Mouse (Mus musculus): Measurements from ENCODE around the gene Nek2.

The Nek2 gene

DNA sequence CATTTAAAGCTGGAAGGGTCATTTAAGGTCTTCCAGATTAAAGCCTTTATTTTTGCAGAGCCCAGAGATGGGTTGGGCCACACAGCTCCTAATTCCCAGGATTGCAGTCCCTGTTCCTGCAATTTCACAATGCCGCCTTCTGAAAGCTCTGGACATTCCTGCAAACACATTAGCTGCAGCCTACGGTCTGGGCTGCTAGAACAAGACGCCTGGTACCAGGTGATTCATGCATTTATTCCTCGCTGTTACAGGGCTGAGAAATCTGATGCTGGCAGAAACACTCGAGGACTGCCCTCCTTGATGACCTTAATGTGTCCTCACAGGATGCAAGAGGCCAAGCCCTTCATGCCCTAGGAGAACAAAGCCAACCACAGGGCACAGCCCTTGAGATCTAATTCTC, 6.3 kb upstream of the Nek2 start:
- no peak for DNase-seq (ENCODE audit: low spot score in 2 of 2)

DNA sequence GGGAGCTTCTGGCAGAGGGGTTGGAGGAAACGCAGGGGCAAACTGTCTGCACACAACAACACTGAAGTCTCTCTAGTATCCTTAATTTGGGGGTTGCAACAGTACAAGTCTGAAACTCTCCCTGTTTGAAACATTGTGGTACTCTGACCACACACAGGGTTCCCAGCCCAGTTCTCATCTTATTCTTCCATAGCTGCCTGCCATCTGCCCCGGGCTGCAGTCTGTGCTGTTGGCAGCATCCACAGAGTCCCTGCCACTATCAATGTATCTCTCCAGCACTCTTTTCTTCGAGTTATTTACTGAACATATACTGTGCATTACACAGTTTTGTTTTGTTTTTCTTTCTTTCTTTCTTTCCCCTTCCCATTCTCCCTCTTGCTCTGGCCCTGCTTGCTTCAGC, 4.6 kb upstream of the Nek2 start:
- no peak for DNase-seq (ENCODE audit: low spot score in 2 of 2)

DNA sequence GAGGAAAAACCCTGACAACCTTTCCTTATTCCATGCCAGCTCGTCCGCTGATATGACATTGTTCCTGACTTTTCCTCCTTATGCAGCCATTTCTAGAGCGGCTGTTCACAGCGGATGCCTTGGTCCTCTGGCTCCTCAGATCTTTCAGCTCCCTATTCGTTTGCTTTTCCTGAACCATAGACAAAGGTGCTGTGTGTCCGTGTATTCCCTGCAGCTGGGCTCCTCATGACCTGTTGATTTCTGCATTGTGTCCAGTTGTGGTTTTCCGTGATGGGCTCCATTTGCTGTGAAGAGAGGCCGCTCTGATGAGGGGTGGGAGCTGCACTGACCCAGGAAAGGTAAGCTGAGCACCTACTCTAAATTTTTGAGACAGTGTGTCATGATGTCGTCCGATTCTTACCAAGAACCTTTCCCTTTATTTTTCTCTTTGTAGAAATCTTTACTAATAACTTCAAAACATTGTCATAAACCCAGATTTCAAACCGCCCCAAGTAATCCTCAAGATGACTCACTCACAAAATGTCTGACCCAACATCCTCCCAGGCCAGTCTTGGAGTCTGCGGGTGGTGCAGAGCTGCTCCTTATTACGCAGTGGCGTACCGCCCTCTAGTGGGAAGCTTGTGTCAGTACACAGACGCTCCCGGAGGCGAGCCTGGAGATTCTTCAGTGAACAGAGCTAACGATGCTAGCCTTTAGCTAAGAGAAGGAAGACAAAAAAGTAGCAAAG, 3.7 kb upstream of the Nek2 start:
- DNase-seq (ENCODE audit: low spot score in 2 of 2), result peak; percentile 90 to 92

DNA sequence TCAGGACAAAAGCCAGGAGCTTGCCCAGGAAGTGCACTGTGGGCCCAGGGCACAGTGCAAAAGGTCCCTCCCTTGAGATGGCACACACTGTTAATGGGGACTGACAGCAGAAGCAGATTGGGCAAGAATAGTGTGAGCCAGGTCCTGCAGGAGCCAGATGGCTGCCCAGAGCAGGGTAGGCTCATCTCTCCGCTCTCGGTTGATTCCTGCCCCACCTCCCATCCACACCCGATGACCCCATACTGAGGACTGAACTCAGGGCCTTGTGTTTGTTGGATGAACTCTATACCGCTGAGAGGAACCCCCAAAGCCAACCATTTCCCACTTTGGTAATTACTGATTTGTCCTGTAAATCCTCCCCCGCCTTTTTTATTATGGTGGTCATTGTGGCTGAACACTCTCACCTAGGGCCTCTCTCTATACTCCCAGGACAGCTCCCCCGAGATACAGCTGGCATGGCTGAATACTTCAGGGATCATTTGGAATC, 3.1 kb upstream of the Nek2 start:
- no peak for DNase-seq (ENCODE audit: low spot score in 2 of 2)

DNA sequence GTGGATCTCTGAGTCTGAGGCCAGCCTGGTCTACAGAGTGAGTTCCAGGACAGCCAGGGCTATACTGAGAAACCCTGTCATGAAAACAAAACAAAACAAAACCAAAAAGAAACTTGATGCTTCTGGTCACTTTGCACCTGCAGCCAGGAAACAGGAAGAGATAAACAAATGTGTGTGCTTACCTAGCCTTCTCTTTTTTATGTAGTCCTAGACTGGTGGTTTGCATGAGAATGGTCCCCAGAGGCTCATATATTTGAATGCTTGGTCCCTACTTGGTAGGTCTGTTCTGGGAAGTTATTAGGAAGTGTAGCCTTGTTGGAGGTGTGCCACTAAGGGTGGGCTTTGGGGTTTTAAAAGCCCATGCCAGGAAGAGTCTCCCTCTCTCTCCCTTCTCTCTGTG, 2.2 kb upstream of the Nek2 start:
- no peak for DNase-seq (ENCODE audit: low spot score in 2 of 2)

DNA sequence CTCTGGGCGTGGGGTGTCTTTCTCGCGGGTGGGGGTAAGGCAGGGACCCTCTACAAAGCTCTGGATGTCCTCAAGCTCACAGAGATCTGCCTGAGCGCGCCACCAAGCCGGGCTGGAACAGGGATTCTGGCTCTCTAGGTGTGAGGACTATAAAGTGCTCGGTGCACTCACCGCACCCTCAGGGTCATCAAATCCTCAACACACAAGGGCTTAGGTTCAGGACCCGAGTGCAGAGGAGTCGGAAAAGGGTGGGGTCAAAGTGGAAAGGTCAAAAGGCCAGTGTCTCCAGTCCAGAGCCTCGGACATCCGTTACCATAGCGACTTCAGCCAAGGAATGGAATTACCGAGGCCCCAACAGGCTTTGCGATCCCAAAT, 306 bp upstream of the Nek2 start:
- no peak for DNase-seq (ENCODE audit: low spot score in 2 of 2)

DNA sequence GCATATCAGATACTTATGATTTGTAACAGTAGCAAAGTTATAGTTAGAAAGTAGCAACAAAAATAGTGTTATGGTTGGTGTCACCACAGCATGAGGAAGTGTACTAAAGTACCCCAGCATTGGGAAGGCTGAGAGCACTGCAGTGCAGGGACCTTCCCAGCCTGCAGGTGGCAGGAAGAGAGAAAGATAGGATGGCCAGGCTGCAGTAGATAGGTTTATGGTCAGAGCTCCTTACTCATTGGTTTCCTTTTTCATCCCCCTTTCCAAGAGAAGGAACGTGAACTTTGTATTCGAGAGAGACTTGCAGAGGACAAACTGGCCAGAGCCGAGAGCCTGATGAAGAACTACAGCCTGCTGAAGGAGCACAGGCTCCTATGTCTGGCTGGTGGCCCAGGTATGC, 7.9 kb downstream of the Nek2 start:
- no peak for DNase-seq (ENCODE audit: low spot score in 2 of 2)

DNA sequence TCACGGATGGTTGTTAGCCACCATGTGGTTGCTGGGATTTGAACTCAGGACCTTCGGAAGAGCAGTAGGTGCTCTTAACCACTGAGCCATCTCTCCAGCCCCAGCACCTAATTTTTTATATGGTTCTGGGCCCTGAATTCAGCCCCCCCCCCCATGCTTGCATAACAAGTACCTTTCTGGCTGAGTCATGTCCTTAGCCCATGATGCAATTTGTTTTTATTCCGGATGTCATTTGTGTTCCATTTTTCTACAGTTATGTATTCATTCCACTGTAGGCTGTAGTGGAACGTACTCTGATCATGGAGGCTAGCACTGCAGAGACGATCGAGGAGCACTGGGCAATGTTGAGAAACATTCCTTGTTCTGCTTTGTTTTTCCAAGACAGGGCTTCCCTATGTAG, 12.2 kb downstream of the Nek2 start:
- no peak for DNase-seq (ENCODE audit: low spot score in 2 of 2)

DNA sequence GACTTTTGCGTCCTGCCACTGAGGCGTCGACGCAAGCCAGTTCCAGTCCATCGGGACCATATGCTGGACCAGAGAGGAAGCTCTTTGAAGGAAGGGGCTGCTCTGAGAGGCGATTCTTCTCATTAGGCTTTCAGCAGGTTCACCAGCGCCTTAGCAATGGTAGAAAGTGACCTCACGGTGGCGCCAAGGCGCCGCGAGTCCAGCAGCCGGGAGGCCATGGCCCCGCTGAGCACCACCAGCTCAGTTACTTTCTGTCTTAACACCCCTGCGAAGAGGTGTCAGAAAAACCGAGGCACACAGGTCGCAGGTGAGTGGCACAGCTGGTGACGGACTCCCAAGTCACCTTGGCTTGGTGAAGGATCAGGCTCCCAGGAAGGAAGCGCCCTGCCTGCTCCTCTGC, 13.6 kb downstream of the Nek2 start:
- DNase-seq (ENCODE audit: low spot score in 2 of 2), result peak; percentile 76 to 84

DNA sequence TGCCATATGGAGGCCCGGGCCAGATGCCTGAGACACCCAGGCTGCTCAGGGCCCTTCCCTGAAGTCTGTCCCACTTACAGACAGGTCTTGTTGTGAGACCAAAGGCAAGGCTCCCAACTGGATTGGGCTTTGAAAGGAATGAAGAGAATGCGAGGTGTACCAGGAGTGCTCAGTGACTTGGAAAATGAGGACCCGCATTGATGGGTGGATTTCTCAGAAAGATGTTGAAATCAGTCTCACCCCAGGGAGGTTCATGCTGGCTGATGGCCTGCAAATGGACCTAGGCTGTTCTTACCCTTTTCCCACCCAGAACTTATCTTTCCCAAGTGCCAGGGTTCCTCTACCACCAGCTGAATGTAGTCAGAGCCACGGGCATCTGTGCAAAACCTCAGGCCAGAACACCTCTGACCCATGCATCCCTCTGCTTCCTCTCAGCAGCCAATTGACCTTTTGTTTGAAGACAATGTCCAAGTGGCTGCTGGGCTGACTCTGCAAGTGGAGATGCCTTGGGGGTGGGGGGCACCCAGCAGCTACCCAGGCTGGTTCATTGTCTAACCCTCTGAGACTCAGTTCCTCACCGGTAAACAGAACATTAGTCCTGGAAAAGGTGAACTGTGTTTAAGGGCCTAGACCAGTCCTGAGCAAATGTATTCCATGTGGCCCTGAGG, 15.2 kb downstream of the Nek2 start:
- DNase-seq (ENCODE audit: low spot score in 2 of 2), result no peak

DNA sequence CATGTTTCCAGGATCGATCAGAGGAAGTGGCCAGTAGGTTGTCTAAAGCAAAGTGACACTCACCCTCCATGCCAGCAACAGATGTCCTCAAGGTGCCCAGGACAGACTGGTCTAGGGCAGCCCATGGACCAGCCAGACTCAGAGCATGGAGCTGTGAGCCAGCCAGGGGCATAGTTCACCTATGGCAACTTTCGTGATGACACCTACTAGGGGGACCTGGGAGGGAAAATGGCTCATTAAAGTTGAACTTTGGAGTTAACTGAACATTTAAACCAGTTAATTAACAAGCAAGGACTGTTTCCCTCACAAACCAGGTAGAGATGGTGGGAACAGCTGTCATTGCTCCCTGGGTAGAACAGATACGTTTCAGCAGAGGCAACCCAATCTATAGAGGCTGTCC, 16.4 kb downstream of the Nek2 start:
- no peak for DNase-seq (ENCODE audit: low spot score in 2 of 2)

DNA sequence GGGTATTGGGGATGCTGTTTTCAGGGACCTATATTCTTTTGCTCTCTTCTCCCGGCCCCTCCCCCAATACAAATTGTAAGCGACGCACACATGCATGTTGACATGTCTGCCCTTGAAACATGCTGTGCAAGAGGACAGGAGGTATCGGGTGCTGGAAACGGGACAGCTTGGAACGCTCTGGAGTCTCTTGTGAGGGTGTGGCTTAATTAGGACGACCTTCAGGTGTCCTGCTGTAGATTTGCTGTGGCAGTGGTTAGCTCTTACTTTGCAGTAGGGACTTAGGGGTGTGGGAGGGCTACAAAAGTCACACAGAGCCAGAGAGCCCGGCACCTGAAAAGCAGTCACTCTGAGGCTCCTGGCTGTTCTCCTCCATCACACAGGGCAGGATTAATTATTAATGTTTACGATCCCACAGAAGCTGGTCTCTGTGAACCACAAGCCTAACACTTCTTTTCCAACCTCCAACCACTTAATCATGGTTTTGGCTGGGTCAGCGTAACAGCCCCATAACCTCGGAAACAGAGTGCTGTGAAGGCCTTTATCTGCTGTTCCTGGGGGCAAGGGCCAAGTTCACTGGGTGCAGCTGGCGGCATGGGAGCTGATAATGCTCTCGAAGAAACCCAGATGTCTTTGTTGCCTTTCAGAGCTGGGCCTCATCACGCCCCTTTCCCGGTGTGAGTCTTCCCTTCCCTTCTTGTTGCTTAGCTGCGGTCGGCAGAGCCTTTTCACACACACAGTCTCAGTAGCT, 17.9 kb downstream of the Nek2 start:
- DNase-seq (ENCODE audit: low spot score in 2 of 2), result peak in 1 of 2 experiments; percentile 40

DNA sequence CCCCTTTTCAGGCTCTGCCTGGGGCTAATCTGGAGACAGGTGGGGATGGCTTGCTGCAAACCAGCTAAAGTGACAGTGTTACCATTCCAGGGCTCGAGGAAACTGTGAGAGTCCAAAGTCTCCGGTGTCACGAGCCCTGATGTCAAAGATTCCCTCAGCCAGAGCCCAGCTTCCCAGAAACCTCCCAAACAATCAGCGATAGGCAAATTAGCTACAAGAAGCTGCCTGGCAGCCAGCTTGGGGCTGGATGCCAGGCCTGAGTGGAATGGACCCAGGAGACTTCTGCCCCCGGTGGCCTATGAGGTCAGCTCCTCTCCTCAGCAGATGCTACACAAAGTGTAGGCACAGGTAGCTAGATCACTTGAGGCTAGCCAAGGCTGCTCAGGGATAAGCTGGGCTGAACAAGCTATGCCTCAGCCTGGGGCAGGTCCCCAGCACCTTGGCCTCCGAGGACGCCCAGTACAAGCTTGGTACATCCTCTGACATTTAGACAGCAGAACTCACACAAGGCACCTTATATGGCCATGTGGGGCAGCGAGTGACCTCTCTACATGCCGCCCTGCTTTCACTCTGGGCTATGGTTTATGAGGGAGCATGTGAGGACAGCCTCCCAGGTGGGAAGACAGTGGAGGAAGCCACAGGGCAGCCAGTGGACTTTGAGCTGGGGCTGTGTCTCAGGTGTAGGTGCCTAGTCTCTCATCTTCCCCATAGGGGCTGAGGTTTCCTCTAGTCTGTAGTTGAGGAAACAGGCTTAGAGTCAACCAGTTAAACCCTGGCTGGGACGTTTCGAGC, 19.7 kb downstream of the Nek2 start:
- no peak for DNase-seq (ENCODE audit: low spot score in 2 of 2)

DNA sequence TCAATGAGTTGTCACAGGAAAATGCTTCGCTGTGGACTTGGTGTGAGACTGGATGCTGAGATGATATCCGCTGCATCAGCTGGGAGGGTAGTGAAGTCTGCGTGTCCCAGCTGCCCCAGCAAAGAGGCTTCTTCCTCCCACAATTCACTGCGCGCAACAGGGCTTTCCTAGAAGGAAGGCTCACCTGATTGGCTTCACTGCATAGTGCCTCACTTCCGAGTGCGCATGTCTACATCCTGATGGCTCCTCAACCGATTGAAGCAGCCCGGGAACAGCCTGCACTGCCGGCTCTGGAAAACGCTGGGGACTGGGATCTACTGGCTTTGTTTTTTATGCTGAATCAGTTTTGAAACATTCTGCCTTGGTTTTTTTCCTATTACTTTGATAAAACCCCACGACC, 21.0 kb downstream of the Nek2 start:
- no peak for DNase-seq (ENCODE audit: low spot score in 2 of 2)

DNA sequence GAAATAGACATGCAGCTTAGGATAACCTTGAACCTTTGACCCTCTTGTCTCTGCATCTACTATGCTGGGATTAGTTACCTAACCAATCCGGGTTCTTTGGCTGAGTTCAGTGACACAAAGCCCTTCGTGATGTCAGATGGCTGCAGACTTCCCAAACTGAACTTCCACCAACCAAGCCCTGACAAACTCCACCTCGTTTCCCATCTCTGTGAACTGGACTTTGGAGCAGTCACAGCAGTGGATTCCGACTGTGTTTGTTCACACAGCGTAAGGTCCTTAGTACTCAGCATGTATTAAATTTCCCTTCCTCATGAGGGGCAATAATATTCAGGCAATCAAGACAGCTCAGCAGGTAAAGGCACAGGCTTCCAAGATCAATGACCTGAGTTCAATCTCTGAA, 25.4 kb downstream of the Nek2 start:
- DNase-seq (ENCODE audit: low spot score in 2 of 2), result no peak

DNA sequence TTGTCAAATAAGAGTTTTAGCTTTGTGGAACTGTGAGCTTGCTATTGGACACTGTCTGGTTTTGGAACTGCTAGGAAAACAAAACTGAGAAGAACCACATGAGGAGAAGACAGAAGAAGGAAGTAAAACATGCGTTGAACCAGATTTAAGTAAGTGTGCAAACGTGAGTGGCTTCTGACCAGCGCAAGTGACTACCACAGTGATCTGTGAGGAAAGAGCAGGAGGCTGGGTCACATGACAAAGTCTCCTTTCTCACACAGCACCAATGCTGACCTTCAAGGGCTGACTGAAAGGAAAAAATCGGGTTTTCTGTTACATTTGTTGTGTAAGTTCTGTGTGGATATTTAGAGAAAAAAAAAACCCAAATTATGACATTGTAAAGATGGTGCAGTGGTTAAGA, 28.3 kb downstream of the Nek2 start:
- DNase-seq (ENCODE audit: low spot score in 2 of 2), result no peak

DNA sequence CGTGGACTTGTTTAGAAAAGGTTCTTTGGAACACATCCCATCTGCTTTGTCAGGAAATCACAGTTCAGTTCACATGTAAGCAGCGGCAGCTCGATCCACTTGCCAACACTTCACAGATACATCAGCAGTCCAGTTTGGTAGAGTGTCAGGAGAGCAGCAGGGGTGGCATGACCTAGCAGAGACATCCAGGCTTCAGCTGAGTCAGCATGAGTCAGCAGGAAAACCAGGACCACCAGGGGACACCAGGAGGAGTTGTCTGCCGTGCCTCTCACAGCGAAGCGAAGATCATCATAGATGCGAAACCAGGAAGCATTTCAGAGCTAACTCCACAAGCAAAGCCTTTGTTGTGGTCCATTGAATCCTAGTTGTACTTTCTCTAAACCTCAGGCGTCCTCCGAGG, 32.2 kb downstream of the Nek2 start:
- no peak for DNase-seq (ENCODE audit: low spot score in 2 of 2)

DNA sequence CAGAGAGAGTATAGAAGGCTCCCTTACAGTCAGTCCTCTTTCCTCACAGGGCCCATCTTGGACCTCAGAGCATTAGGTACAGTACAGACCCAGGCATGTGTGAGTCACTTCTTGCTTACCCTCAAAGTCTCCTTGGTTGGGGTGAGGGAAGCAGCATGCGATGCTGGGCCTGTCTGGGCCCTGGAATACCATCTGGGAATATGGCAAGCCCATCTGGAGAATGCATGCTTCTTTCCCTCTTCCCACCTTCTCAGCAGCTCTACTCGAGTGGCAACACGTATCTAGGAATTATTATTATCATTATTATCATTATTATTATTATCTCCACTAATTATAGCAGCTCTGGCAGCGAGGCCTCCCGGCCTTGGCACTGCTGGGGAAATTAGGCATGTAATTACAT, 33.5 kb downstream of the Nek2 start:
- no peak for DNase-seq (ENCODE audit: low spot score in 2 of 2)

DNA sequence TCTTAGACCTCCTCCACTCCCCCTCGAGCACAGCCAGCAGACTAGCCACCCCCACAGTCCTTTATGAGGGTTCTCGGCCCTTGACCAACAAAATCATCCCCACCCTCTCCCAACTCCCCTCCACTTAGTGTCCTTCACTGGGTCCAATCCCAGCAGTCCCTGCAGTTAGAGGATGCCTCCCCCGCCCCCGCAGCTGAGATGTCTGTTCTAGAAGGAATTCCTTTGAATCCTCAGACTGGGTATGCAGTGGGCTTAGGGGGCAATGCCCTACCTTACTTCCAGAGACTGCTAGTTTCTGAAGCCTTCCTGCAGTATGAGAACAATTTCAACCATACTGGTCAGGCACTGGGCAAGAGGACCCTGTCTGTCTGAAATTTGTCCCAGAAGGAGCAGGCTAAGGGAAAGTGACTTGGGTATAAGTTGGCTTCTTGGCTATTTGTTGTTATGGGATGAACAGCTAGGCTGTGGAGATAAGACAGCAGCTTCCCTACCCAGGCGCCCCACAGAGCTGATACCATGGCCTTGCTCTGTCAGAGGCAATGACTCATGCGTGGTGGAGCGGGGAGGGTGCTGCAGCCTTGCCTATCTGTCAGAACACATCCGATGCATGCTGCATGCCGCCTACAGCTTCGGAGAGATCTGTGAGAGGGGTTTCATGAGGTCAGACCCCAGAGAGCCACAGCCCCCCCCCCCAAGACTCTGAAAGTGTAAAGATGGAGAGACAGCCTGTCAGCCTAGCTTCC, 34.1 kb downstream of the Nek2 start:
- no peak for DNase-seq (ENCODE audit: low spot score in 2 of 2)

DNA sequence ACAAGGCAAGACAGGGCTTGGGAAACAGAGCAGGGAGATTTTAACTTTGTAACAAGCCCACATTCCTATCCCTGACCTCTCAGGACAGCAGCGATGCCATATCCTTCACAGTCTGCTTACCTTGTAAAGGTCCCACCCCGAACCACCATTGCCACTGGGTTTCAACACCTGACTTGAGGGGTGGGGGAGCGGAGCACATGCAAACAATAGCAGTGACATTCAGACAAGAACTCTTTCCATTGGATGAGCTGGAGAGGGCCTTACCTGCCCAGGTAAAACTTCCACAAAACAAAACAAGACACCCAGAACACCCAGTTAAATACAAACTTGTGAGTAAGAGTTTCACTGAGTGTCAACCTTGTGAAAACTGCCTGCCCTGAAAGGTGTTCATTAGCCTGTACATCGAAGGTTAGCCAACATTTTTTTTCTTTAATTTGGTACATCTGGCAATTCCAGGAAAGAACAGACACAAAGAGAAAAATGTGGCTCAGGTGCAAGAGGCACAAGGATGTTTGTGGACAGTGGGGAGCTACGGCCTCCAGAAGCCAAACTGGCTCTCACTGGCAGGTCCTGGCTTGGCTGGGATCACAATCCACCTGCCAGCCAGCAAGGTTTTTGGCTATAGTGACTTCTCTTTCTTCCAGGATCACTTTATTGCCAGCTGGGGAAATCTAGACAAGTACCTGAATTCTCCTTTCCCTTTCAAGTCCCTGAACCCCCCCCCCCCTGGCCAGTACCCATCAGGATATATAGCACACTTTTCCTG, 35.8 kb downstream of the Nek2 start:
- no peak for DNase-seq (ENCODE audit: low spot score in 2 of 2)

DNA sequence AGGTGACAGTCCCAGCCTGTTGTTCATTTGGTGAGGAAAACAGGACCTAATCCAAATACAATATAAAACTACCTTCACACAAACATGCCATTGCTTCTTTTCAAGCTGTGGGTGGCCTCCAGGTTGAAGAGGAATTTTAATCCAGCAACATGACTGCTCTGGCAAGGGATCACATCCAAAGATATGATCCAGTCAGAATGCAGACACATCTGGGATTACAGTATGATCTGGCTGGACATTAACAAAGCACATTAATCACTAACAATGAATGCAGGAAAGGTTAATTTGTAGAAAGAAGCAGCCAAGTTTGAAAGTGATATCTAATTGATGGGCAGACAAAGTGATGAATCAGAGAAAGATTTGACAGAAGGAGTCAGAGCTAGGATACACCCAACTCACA, 36.9 kb downstream of the Nek2 start:
- DNase-seq (ENCODE audit: low spot score in 2 of 2), result no peak

All from right cerebral cortex, postnatal 10 days (tissue).